Mouse (Mus musculus) lung, postnatal 0 days (tissue): ENCODE measurements around the gene 3110082I17Rik.

Source experiments
- CTCF ChIP-seq: IDR thresholded peaks from 2 replicates; pipeline ENCODE4 v1.5.1; 2016; ENCODE audit warnings: antibody characterized with exemption, mild to moderate bottlenecking
- EP300 ChIP-seq: IDR thresholded peaks from 2 replicates; pipeline ENCODE4 v1.6.1; 2016; ENCODE audit warnings: antibody characterized with exemption, mild to moderate bottlenecking, control low read depth

GRCm38 (mm10) chr5:139393197-139393588 is 67.1 kb downstream of the 3110082I17Rik start:
- TF ChIP-seq CTCF, result no peak
- no peak for TF ChIP-seq EP300
